Mouse (Mus musculus): ENCODE measurements around the gene Kri1. TPM values are rescaled to one million over a fixed set of nuclear protein-coding genes. Genes with fewer than 3 reads are reported as not detected.

Kri1 gene
- polyA plus RNA-seq (2014; fragmentation: Nextera tagmentation; extraction: Ambion mirVana): 11.2 and 15.6 TPM in 2 replicates

DNA sequence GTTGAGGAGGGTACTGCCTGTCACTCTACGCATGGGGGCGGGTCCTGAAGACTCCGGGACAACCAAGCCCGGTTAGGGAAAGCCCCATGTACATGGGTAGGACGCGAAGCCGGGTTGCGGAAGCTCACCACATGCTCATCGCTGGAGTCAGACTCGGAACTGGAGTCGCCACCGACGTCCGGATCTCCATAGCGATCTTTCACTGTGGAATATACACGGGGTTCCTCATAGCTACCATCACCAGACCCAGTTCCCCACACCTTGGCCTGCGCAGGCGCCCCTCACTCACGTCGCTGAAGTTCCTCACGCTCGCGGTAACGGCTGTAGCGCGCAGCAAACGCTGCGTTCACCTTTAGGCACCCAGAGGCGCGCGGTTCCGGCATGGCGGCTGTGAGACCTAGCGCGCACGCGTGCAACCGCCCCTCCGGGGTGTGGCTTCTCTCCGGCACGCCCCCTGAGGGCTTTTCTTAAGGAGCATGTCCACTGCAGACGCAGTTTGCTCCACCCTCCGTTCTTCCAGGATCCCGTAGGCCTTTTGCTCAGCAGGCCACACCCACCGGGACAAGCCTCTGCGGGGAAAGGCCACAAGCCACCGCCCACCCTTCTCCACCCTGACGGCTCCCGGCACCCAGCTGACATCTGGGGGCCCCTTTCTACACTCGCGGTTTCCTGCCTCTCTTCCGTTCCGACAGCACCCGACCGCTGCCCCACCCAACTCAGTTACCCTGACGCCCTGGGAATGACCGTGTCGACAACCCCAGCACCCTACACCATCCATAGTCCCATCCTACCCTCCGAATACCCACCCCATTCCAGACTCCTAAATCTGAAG lies at the start of gene Kri1:
Gene Kri1, minus strand, starts transcription at position 399 of the 832 bp plus-strand sequence.
- ATAC-seq (ENCODE audit: low FRiP score): peak; percentile 82
- peak within 1 kb of the TSS; percentile 66 for H3K9ac ChIP-seq

DNA sequence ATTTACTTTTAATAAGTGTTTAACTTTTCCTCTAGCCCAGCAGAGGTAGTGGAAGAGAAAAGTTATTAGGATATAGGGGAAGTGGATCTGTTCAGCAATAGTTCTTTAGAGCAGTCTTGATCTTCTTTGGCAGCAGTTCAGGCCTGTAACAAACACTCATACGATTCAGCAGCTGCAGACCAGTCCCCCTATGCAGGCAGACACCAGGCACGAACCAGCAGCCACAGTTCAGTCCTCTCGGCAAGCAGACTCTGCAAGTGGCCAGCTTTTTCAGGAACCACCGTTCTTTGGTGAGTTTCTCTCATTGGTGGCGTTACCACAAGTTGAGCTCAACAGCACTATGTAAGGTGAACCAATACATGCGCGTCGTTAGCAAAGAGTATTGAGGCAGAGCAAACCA lies 48.7 kb upstream of the Kri1 start:
- WGBS: 84% methylated on average over 8 of the region's 8 CpGs
- Histone ChIP-seq H3K27me3 (ENCODE audit: control insufficient read depth, insufficient read depth, low read length) (no peaks in the 10 kb centered on the region), H3K4me2 (replicated peaks) (no peak overlapping the region), H3K4me3 (replicated peaks; ENCODE audit: low read length) (no peak overlapping the region), H3K9me3 (ENCODE audit: control insufficient read depth, low read length) (no peaks in the 10 kb centered on the region), H3K9ac (no peak overlapping the region), H3K4me1 (replicated peaks; ENCODE audit: control insufficient read depth, insufficient read depth, low read length) (no peaks in the 10 kb centered on the region), H3K27ac (no peak overlapping the region), H3K36me3 (replicated peaks; ENCODE audit: control insufficient read depth, insufficient read depth) (peaks cover 14% of the 10 kb centered on the region)
- ATAC-seq (ENCODE audit: low FRiP score) (no peak), DNase-seq (ENCODE audit: low spot score) (no peak)

More for the DNA sequence above, at the start of gene Kri1:
- H3K9me3 ChIP-seq (ENCODE audit: control insufficient read depth, low read length): no peaks in the 10 kb centered on the region
- H3K4me1 ChIP-seq (replicated peaks; ENCODE audit: control insufficient read depth, insufficient read depth, low read length): peaks cover 33% of the 10 kb centered on the region
- H3K27ac ChIP-seq: peak within 1 kb of the TSS; percentile 87
- H3K36me3 ChIP-seq (replicated peaks; ENCODE audit: control insufficient read depth, insufficient read depth): peaks cover 26% of the 10 kb centered on the region
- H3K27me3 ChIP-seq (ENCODE audit: control insufficient read depth, insufficient read depth, low read length): no peaks in the 10 kb centered on the region
- 1% methylated on average over 59 of the region's 59 CpGs for WGBS
- peak; percentile 96 for DNase-seq (ENCODE audit: low spot score)
- H3K4me3 ChIP-seq (replicated peaks; ENCODE audit: low read length): peak within 1 kb of the TSS; percentile 51
- peak within 1 kb of the TSS; percentile 72 for H3K4me2 ChIP-seq (replicated peaks)

DNA sequence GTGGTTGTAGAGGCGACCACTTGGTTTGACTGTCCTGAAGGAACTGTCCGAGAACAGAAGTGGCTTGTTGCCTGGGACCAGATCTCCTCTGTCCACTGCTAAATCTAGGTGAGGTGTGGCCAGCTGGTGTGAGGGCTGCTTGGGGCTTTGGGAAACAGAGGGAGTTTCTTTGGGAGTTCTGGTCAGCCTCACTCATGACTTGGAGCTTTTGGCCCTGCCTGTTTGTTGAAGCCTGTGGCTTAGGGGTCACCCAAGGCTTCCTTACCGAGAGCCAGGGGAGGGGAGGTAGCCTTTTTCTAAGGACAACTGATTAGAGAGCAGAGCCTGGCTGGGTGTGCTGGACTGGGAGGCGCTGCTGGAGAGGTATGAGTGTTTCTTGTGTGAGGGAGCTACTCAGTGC lies 47.6 kb upstream of the Kri1 start:
- 83% methylated on average over 4 of the region's 4 CpGs for WGBS
- ATAC-seq (ENCODE audit: low FRiP score) (no peak), DNase-seq (ENCODE audit: low spot score) (no peak)
- Histone ChIP-seq H3K9ac (no peak overlapping the region), H3K27ac (no peak overlapping the region), H3K36me3 (replicated peaks; ENCODE audit: control insufficient read depth, insufficient read depth) (peaks cover 8% of the 10 kb centered on the region; the same call in 1 of the 2 replicates), H3K4me3 (replicated peaks; ENCODE audit: low read length) (no peak overlapping the region), H3K27me3 (ENCODE audit: control insufficient read depth, insufficient read depth, low read length) (no peaks in the 10 kb centered on the region), H3K4me1 (replicated peaks; ENCODE audit: control insufficient read depth, insufficient read depth, low read length) (no peaks in the 10 kb centered on the region), H3K9me3 (ENCODE audit: control insufficient read depth, low read length) (no peaks in the 10 kb centered on the region), H3K4me2 (replicated peaks) (no peak overlapping the region)

DNA sequence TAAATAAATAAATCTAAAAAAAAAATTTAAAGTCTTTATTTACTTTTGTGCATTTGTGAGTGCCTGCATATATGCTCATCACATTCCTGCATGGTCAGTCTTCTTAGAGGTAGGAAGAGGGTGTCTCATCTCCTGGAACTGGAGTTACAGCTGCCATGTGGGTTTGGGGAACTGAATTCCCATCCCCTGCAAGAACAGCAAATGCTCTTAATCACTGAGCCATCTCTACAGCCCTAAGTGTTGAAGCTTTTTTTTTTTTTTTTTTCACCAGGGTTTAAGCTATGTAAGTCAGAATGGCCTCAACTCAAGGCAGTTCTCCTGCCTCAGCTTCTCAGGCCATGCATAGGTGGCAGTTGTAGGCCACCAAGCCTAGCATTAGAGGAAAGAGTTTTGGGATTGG lies 47.0 kb upstream of the Kri1 start:
- H3K27me3 ChIP-seq (ENCODE audit: control insufficient read depth, insufficient read depth, low read length): no peaks in the 10 kb centered on the region
- no peak for ATAC-seq (ENCODE audit: low FRiP score)

DNA sequence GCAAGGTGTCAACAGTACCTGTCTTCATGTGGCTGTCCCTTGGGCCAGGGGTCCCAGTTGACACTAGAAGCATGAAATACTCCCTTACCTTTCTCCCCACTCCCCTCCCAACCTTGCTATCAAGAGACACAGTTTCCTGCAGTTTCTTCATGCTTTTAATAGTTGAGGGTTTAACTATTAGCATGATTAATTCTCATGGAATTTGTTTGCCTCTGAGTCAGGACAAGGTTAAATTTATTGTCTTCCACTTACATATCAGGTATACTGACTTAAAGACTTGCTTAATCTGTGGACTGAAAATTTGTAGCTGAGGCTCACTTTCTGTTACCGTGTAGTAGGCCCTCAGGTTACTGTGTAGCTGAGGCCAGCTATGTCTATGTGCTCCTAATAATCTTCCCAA lies 45.8 kb upstream of the Kri1 start:
- H3K9me3 ChIP-seq (ENCODE audit: control insufficient read depth, low read length): no peaks in the 10 kb centered on the region
- H3K9ac ChIP-seq: no peak overlapping the region
- H3K4me1 ChIP-seq (replicated peaks; ENCODE audit: control insufficient read depth, insufficient read depth, low read length): no peaks in the 10 kb centered on the region
- ATAC-seq (ENCODE audit: low FRiP score): no peak
- no peak overlapping the region for H3K27ac ChIP-seq
- no peak for DNase-seq (ENCODE audit: low spot score)
- no peak overlapping the region for H3K4me2 ChIP-seq (replicated peaks)
- WGBS: 94% methylated on average over 1 of the region's 1 CpGs
- no peaks in the 10 kb centered on the region for H3K27me3 ChIP-seq (ENCODE audit: control insufficient read depth, insufficient read depth, low read length)
- no peak overlapping the region for H3K4me3 ChIP-seq (replicated peaks; ENCODE audit: low read length)
- H3K36me3 ChIP-seq (replicated peaks; ENCODE audit: control insufficient read depth, insufficient read depth): no peaks in the 10 kb centered on the region

More for the DNA sequence above, 47.0 kb upstream of the Kri1 start:
- no peak for DNase-seq (ENCODE audit: low spot score)
- H3K4me1 ChIP-seq (replicated peaks; ENCODE audit: control insufficient read depth, insufficient read depth, low read length): no peaks in the 10 kb centered on the region
- H3K4me2 ChIP-seq (replicated peaks): no peak overlapping the region
- H3K27ac ChIP-seq: no peak overlapping the region
- H3K36me3 ChIP-seq (replicated peaks; ENCODE audit: control insufficient read depth, insufficient read depth): 0 out of 2 replicates have a peak, but pooled peaks cover 1% of the 10 kb centered on the region
- no peak overlapping the region for H3K9ac ChIP-seq
- H3K9me3 ChIP-seq (ENCODE audit: control insufficient read depth, low read length): no peaks in the 10 kb centered on the region
- no peak overlapping the region for H3K4me3 ChIP-seq (replicated peaks; ENCODE audit: low read length)

DNA sequence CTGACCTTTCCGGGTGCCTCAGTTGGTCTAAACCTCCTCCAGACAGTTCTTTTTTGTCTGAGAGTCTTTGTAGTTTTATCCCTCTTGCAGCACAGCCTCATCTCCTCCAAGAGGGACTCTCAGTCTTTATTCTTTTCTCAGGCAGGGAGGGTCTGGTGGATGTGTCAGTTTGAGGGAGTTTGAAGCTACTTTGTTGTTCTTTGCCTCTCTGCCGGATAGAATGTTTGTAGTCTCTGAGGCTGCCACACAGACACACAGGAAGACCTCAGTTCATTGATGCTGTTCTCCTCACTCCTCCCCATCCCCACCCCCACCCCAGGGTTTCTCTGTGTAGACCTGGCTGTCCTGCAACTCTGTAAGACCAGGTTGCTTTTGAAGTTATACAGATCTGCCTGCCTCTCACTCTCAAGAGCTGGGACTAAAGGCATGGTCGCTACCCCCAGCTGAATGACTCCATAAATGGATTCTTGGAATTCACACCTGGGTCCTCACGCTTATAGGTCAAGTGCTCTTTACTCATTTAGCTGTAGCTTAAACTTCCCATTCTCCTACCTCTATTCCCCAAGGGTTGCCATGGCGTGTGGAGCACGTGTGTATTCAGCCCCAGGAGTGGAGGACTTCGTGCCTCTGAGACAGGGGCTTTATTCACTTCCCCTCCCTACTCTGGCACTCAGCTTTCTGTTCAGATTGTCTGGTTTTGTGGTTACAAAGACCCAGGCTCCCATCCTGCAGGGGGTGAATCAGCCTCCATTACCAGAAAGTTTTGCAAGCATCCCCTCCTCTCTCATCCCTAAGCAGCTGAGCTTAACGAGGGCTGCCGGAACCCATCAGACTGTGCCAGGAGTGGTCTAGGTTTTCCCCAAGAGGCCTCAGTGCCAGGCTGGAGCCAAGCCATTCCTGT lies 44.6 kb upstream of the Kri1 start:
- DNase-seq (ENCODE audit: low spot score): no peak
- Histone ChIP-seq H3K4me2 (replicated peaks) (no peak overlapping the region), H3K27ac (no peak overlapping the region), H3K4me3 (replicated peaks; ENCODE audit: low read length) (no peak overlapping the region), H3K9me3 (ENCODE audit: control insufficient read depth, low read length) (no peaks in the 10 kb centered on the region), H3K9ac (no peak overlapping the region), H3K4me1 (replicated peaks; ENCODE audit: control insufficient read depth, insufficient read depth, low read length) (no peaks in the 10 kb centered on the region), H3K36me3 (replicated peaks; ENCODE audit: control insufficient read depth, insufficient read depth) (no peaks in the 10 kb centered on the region), H3K27me3 (ENCODE audit: control insufficient read depth, insufficient read depth, low read length) (no peaks in the 10 kb centered on the region)
- 29% methylated on average over 9 of the region's 9 CpGs for WGBS
- no peak for ATAC-seq (ENCODE audit: low FRiP score)

DNA sequence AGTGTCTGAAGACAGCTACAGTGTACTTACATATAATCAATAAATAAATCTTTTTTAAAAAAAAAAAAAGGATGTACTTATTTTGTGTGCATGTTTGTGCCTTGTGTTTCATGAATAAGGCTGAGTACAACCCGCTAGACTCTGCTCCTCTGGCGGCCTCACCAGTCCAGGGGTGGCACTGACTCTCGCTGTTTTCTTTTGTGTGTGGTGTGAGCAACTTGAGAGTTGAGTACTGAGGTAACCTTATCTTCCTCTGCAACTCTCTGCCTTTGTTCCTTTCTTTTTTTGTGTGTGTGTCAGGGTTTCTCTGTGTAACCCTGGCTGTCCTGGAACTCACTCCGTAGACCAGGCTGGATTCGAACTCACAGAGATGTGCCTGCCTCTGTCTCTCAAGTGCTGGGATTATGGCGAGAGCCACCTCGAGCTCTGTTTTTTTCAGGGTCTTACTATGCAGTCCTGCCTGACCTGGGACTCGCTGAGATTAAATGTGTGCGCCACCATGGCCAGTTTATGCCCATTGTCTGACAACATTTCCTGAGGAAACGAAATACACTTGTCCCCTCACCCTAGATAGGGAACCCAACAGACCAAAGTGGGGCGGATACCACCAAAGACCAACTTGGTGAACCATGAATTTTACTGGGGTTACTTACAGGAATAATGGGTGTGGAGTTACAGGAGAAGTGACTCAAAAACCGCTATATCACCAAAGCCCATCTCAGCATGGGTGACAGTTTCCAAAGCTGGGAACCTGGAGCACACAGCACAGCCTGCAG lies 43.8 kb upstream of the Kri1 start:
- Histone ChIP-seq H3K4me3 (replicated peaks; ENCODE audit: low read length) (no peak overlapping the region), H3K27me3 (ENCODE audit: control insufficient read depth, insufficient read depth, low read length) (no peaks in the 10 kb centered on the region), H3K36me3 (replicated peaks; ENCODE audit: control insufficient read depth, insufficient read depth) (no peaks in the 10 kb centered on the region), H3K4me1 (replicated peaks; ENCODE audit: control insufficient read depth, insufficient read depth, low read length) (no peaks in the 10 kb centered on the region), H3K27ac (no peak overlapping the region), H3K9ac (no peak overlapping the region), H3K9me3 (ENCODE audit: control insufficient read depth, low read length) (no peaks in the 10 kb centered on the region), H3K4me2 (replicated peaks) (no peak overlapping the region)
- no peak for ATAC-seq (ENCODE audit: low FRiP score)
- 87% methylated on average over 12 of the region's 12 CpGs for WGBS
- no peak for DNase-seq (ENCODE audit: low spot score)

DNA sequence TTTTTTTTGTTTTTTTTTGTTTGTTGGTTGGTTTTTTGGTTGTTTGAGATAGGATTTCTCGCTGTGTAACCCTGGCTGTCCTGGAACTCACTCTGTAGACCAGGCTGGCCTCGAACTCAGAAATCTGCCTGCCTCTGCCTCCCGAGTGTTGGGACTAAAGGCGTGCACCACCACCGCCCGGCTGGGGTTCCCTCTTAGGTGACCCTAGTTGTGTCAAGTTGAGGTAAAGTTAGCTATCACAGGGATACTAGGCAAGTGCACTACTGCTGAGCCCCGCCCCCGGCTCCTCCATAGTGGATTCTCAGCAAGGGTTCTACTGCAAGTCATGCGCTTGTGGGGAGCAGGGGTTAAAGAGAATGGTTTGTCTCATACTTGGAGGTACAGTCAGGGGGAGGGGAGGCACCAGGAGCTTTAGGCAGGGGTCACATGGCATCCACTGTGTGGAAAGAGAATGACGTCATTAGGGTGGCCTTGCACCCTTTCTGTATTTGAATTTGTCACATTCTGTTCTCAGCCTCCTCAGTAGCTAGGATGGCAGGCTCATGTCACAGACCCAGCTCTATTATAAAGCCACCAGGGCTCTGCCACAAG lies 42.0 kb upstream of the Kri1 start:
- no peak for DNase-seq (ENCODE audit: low spot score)
- no peak for ATAC-seq (ENCODE audit: low FRiP score)
- Histone ChIP-seq H3K27me3 (ENCODE audit: control insufficient read depth, insufficient read depth, low read length) (no peaks in the 10 kb centered on the region), H3K36me3 (replicated peaks; ENCODE audit: control insufficient read depth, insufficient read depth) (no peaks in the 10 kb centered on the region), H3K27ac (no peak overlapping the region), H3K4me3 (replicated peaks; ENCODE audit: low read length) (no peak overlapping the region), H3K4me1 (replicated peaks; ENCODE audit: control insufficient read depth, insufficient read depth, low read length) (no peaks in the 10 kb centered on the region), H3K9me3 (ENCODE audit: control insufficient read depth, low read length) (no peaks in the 10 kb centered on the region), H3K4me2 (replicated peaks) (no peak overlapping the region), H3K9ac (no peak overlapping the region)
- 89% methylated on average over 10 of the region's 10 CpGs for WGBS
